In the genomic region with DNA sequence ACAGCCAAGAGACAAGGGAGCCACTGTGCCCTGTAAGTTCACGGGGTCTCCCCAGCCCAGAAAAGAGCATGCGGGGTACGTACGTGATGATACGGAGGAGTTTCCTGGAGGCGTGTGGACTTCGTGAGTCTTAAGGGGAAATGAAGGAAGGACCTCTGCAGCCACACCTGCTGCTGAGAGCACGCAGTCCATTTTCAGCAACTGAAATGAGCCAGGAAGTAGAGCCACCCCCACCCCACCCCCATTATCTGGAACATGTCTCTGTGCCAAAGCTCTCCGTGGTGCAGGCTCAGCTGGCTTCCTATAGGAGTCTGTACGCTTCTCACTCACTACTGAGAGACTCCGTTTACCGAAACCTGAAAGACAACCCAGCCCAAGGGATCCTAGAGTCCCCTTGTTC, we compare ENCODE assay signal across 12 mouse cellular contexts.
"Had no signal": no experiment of that assay in that cellular context is flagged by ENCODE, and none has a peak within 500 bp of the region (broad histone marks: within the 10 kb centered on the region; RNA-seq: fewer than 3 reads in every experiment).

No protein-coding gene starts in this region.

- DNase-seq: liver, embryonic 13.5 days; thymus, postnatal 14 days had no signal

- ATAC-seq: liver, postnatal 0 days; midbrain, embryonic 15.5 days had no signal

- H3K9me3 ChIP-seq: kidney, embryonic 15.5 days; limb, embryonic 15.5 days; liver, embryonic 13.5 days; lung, embryonic 15.5 days; megakaryocyte, embryonic 14.5 days; midbrain, embryonic 15.5 days; neural tube, embryonic 12.5 days; stomach, embryonic 15.5 days had no signal

- H3K9ac ChIP-seq: kidney, embryonic 15.5 days; limb, embryonic 15.5 days; liver, embryonic 13.5 days; liver, postnatal 0 days; lung, embryonic 15.5 days; midbrain, embryonic 15.5 days; neural tube, embryonic 12.5 days; stomach, embryonic 15.5 days had no signal

- H3K4me3 ChIP-seq: kidney, embryonic 15.5 days; limb, embryonic 15.5 days; liver, embryonic 13.5 days; lung, embryonic 15.5 days; megakaryocyte, embryonic 14.5 days; midbrain, embryonic 15.5 days; neural tube, embryonic 12.5 days; stomach, embryonic 15.5 days had no signal

- H3K36me3 ChIP-seq: kidney, embryonic 15.5 days; limb, embryonic 15.5 days; liver, embryonic 13.5 days; lung, embryonic 15.5 days; midbrain, embryonic 15.5 days; neural tube, embryonic 12.5 days; stomach, embryonic 15.5 days had no signal

- H3K4me2 ChIP-seq: kidney, embryonic 15.5 days; limb, embryonic 15.5 days; liver, embryonic 13.5 days; lung, embryonic 15.5 days; midbrain, embryonic 11.5 days; midbrain, embryonic 15.5 days; neural tube, embryonic 12.5 days; stomach, embryonic 15.5 days had no signal

- H3K27me3 ChIP-seq: stomach, embryonic 15.5 days had no signal

- H3K27ac ChIP-seq: kidney, embryonic 15.5 days; limb, embryonic 15.5 days; liver, embryonic 13.5 days; lung, embryonic 15.5 days; macrophage; midbrain, embryonic 15.5 days; neural tube, embryonic 12.5 days; stomach, embryonic 15.5 days had no signal
